Mouse (Mus musculus) limb, embryonic 13.5 days (tissue): ENCODE measurements around the gene Tnfaip8l1. TPM values are rescaled to one million over a fixed set of nuclear protein-coding genes. Genes with fewer than 3 reads are reported as not detected.

ENCODE experiments used
- ATAC-seq: fragments of 200-750 bp; cut with Nextera tagmentation; 2 replicates; pipeline ENCODE4 v1.8.0; 2017; ENCODE audit warnings: low read depth, moderate number of reproducible peaks, moderate TSS enrichment; ENCODE audit not compliant: low FRiP score
- H3K27ac ChIP-seq: fragments of 300-500 bp; sonication (generic); 2 replicates; pipeline ENCODE4 v1.5.1; 2015; ENCODE audit warnings: inconsistent platforms, mild to moderate bottlenecking, moderate library complexity
- H3K27me3 ChIP-seq: fragments of 300-500 bp; sonication (generic); 2 replicates; pipeline ENCODE4 v1.6.1; 2015; ENCODE audit warnings: mild to moderate bottlenecking, inconsistent platforms
- H3K36me3 ChIP-seq: fragments of 300-500 bp; sonication (generic); 2 replicates; pipeline ENCODE4 v1.6.1; 2015; ENCODE audit warnings: inconsistent platforms, mild to moderate bottlenecking, moderate library complexity
- H3K4me1 ChIP-seq: fragments of 300-500 bp; sonication (generic); 2 replicates; pipeline ENCODE4 v1.6.1; 2015; ENCODE audit warnings: inconsistent platforms
- H3K4me2 ChIP-seq: fragments of 300-500 bp; sonication (generic); replicated peaks from 2 replicates; pipeline ENCODE4 v1.6.1; 2015; ENCODE audit warnings: inconsistent platforms, mild to moderate bottlenecking, moderate library complexity
- H3K4me3 ChIP-seq: fragments of 300-500 bp; sonication (generic); 2 replicates; pipeline ENCODE4 v1.5.1; 2015; ENCODE audit warnings: moderate library complexity, mild to moderate bottlenecking, inconsistent platforms
- H3K9ac ChIP-seq: fragments of 300-500 bp; sonication (generic); 2 replicates; pipeline ENCODE4 v1.6.1; 2015; ENCODE audit warnings: mild to moderate bottlenecking, inconsistent platforms
- H3K9me3 ChIP-seq: fragments of 300-500 bp; sonication (generic); 2 replicates; pipeline ENCODE4 v1.6.1; 2016; ENCODE audit warnings: inconsistent platforms
- WGBS: fragments of 180-500 bp; shearing (Covaris S2); methylation state at CpG from one replicate; pipeline ENCODE4 v1.1.7; 2015; 5-methylcytosine and 5-hydroxymethylcytosine counted together
- polyA plus RNA-seq: library from polyadenylated mRNA; unstranded; fragments of >200 nt; fragmentation: Nextera tagmentation; extraction: Ambion mirVana; gene quantifications from 2 replicates; pipeline ENCODE4 v1.2.1, GENCODE M21; 2015

The Tnfaip8l1 gene
- polyA plus RNA-seq, 1 experiment from 2014 or later: 11.3 TPM

DNA sequence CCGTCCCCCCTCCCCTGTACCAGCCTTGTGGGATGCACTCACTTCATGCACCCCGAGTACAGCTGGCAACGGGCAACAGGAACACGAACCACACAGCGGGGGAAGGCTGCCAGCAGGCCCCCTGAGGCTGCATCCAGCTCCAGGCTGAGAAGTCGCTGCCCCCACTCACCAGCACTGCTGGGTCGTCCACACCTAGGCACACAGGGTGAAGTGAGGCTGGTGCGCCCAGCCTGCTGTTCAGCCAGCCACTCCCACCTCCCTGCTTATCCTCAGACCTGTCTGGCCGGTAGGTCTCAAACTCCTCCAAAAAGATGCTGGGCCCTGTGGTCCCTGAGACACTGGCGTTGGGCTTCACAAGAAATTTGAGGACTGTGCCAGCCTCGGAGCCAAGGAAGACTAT, 36.1 kb upstream of the Tnfaip8l1 start:
- ATAC-seq: no peak
- peaks cover 56% of the 10 kb centered on the region for H3K27me3 ChIP-seq
- no peak overlapping the region for H3K27ac ChIP-seq
- no peak overlapping the region for H3K4me2 ChIP-seq
- 65% methylated on average over 11 of the region's 11 CpGs for WGBS
- H3K36me3 ChIP-seq: peaks cover 8% of the 10 kb centered on the region
- H3K9me3 ChIP-seq: peaks cover 17% of the 10 kb centered on the region
- H3K9ac ChIP-seq: no peak overlapping the region
- peaks cover 12% of the 10 kb centered on the region; the same call in 1 of the 2 replicates for H3K4me1 ChIP-seq
- H3K4me3 ChIP-seq: no peak overlapping the region

DNA sequence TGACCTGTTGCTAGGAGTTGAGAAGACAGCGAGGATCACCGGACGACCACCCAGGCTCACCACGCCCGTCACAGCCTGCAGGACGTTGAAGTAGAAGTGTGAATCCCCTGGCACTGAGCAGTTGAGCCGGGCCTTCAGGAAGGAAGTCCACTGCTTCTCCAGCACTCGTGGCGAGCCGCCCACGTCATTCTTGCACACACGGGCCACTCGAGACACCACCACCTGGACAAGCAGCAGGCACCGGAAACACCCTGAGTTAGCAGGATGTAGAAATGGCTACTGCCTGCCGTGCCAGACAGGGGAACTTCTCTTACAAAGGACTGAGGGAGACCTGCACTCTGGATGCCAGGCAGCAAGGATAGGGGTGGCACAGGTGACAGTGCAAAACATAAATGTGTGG, 34.0 kb upstream of the Tnfaip8l1 start:
- 80% methylated on average over 15 of the region's 15 CpGs for WGBS
- Histone ChIP-seq H3K4me3 (no peak overlapping the region), H3K4me1 (peaks cover 13% of the 10 kb centered on the region; the same call in 1 of the 2 replicates)

GRCm38 (mm10) chr17:56131136-56131535, 31.1 kb upstream of the Tnfaip8l1 start:
- WGBS: 94% methylated on average over 10 of the region's 10 CpGs
- Histone ChIP-seq H3K9ac (no peak overlapping the region), H3K36me3 (no peaks in the 10 kb centered on the region; the same call in none of the 2 replicates), H3K27me3 (peaks cover 18% of the 10 kb centered on the region), H3K4me1 (peaks cover 18% of the 10 kb centered on the region), H3K9me3 (no peaks in the 10 kb centered on the region), H3K4me2 (no peak overlapping the region), H3K27ac (no peak overlapping the region), H3K4me3 (no peak overlapping the region)
- ATAC-seq: no peak

More for the DNA sequence above, 34.0 kb upstream of the Tnfaip8l1 start:
- no peak overlapping the region for H3K9ac ChIP-seq
- ATAC-seq: no peak
- peaks cover 35% of the 10 kb centered on the region for H3K27me3 ChIP-seq
- H3K27ac ChIP-seq: no peak overlapping the region
- peaks cover 1% of the 10 kb centered on the region for H3K9me3 ChIP-seq
- H3K4me2 ChIP-seq: no peak overlapping the region
- no peaks in the 10 kb centered on the region; the same call in none of the 2 replicates for H3K36me3 ChIP-seq

DNA sequence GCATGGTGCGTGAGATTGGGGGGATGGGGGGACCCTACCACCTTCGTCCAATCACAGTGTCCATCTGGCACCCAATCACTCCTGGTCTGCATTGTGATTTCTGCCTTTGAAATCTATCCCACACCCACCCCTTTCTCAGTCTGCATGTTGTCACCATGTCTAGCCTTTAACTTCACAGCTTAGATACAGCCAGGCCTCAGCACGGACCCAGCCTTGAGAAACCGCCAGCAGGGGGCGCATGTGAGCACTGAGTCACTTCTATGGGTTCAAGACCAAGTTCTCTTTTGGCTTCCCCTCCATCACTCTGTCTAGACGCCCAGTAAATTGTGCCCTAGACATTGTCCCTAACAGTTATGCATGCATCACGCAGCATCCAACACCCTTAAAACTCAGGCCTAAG, 30.5 kb upstream of the Tnfaip8l1 start:
- H3K4me1 ChIP-seq: peaks cover 18% of the 10 kb centered on the region
- no peak for ATAC-seq
- peaks cover 14% of the 10 kb centered on the region for H3K27me3 ChIP-seq
- no peak overlapping the region for H3K27ac ChIP-seq
- WGBS: 43% methylated on average over 7 of the region's 7 CpGs
- H3K36me3 ChIP-seq: no peaks in the 10 kb centered on the region; the same call in none of the 2 replicates
- no peak overlapping the region for H3K4me3 ChIP-seq
- no peak overlapping the region for H3K9ac ChIP-seq
- no peak overlapping the region for H3K4me2 ChIP-seq
- no peaks in the 10 kb centered on the region for H3K9me3 ChIP-seq

GRCm38 (mm10) chr17:56132661-56133060, 29.6 kb upstream of the Tnfaip8l1 start:
- no peaks in the 10 kb centered on the region; the same call in none of the 2 replicates for H3K36me3 ChIP-seq
- no peaks in the 10 kb centered on the region for H3K9me3 ChIP-seq
- no peak overlapping the region for H3K4me2 ChIP-seq
- H3K4me3 ChIP-seq: no peak overlapping the region
- H3K27ac ChIP-seq: no peak overlapping the region
- peaks cover 22% of the 10 kb centered on the region for H3K27me3 ChIP-seq
- H3K9ac ChIP-seq: no peak overlapping the region
- H3K4me1 ChIP-seq: peaks cover 18% of the 10 kb centered on the region
- no peak for ATAC-seq
- WGBS: 7% methylated on average over 14 of the region's 14 CpGs

GRCm38 (mm10) chr17:56133457-56134363, 28.6 kb upstream of the Tnfaip8l1 start:
- H3K27me3 ChIP-seq: peaks cover 32% of the 10 kb centered on the region
- no peak overlapping the region for H3K27ac ChIP-seq
- peak overlapping the region; percentile 48; the same call in 1 of the 2 replicates for H3K9ac ChIP-seq
- ATAC-seq: peak; percentile 41; the same call in 1 of the 2 replicates
- H3K36me3 ChIP-seq: no peaks in the 10 kb centered on the region; the same call in none of the 2 replicates
- H3K4me3 ChIP-seq: peak overlapping the region; percentile 34
- no peaks in the 10 kb centered on the region for H3K9me3 ChIP-seq
- H3K4me1 ChIP-seq: peaks cover 25% of the 10 kb centered on the region
- peak overlapping the region; percentile 67 for H3K4me2 ChIP-seq
- 22% methylated on average over 19 of the region's 21 CpGs for WGBS

GRCm38 (mm10) chr17:56134463-56134971, 27.8 kb upstream of the Tnfaip8l1 start:
- no peak overlapping the region for H3K27ac ChIP-seq
- ATAC-seq: no peak
- peak overlapping the region; percentile 48; the same call in 1 of the 2 replicates for H3K9ac ChIP-seq
- peak overlapping the region; percentile 34 for H3K4me3 ChIP-seq
- no peaks in the 10 kb centered on the region; the same call in none of the 2 replicates for H3K36me3 ChIP-seq
- peaks cover 29% of the 10 kb centered on the region for H3K4me1 ChIP-seq
- H3K4me2 ChIP-seq: peak overlapping the region; percentile 67
- H3K27me3 ChIP-seq: peaks cover 40% of the 10 kb centered on the region
- no peaks in the 10 kb centered on the region for H3K9me3 ChIP-seq
- WGBS: 2% methylated on average over 27 of the region's 27 CpGs

GRCm38 (mm10) chr17:56136558-56136957, 25.7 kb upstream of the Tnfaip8l1 start:
- Histone ChIP-seq H3K36me3 (no peaks in the 10 kb centered on the region), H3K9ac (no peak overlapping the region)
- 90% methylated on average over 7 of the region's 7 CpGs for WGBS

GRCm38 (mm10) chr17:56137839-56138613, 24.3 kb upstream of the Tnfaip8l1 start:
- peaks cover 76% of the 10 kb centered on the region for H3K27me3 ChIP-seq
- peaks cover 47% of the 10 kb centered on the region for H3K4me1 ChIP-seq
- H3K9me3 ChIP-seq: no peaks in the 10 kb centered on the region
- no peak for ATAC-seq
- H3K27ac ChIP-seq: no peak overlapping the region
- peak overlapping the region; percentile 75; the same call in 1 of the 2 replicates for H3K4me3 ChIP-seq
- 15% methylated on average over 25 of the region's 25 CpGs for WGBS
- no peaks in the 10 kb centered on the region for H3K36me3 ChIP-seq
- 0 out of 2 replicates have a peak overlapping the region, but pooled peaks have one; percentile 43 for H3K9ac ChIP-seq
- H3K4me2 ChIP-seq: peak overlapping the region; percentile 98

More at GRCm38 (mm10) chr17:56136558-56136957, 25.7 kb upstream of the Tnfaip8l1 start:
- no peak overlapping the region for H3K4me2 ChIP-seq
- H3K27me3 ChIP-seq: peaks cover 61% of the 10 kb centered on the region
- no peak overlapping the region for H3K27ac ChIP-seq
- H3K4me3 ChIP-seq: no peak overlapping the region
- H3K9me3 ChIP-seq: no peaks in the 10 kb centered on the region
- peaks cover 37% of the 10 kb centered on the region for H3K4me1 ChIP-seq
- ATAC-seq: no peak

DNA sequence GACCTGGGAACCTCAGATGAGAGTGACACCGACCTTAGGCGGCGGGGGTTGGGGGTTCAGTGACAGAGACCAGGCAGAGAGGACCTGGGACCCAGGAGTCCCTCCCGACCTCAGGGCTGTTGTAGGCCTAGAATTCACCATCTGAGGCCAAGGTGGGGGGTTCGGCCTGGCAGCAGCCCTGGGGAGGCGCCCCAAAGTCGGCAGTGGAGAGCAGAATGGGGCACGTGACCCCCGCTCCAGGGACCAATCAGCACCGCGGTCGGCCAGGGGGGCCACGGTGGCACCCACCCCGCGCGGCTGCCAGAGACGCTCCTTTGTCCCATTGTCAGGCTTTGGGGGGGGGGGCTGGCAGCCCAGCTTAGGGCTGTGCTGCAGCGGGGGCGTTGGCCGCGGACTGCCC, 22.9 kb upstream of the Tnfaip8l1 start:
- Histone ChIP-seq H3K27ac (no peak overlapping the region), H3K4me2 (peak overlapping the region; percentile 98), H3K4me3 (peak overlapping the region; percentile 75), H3K27me3 (peaks cover 89% of the 10 kb centered on the region), H3K9ac (peak overlapping the region; percentile 72), H3K4me1 (peaks cover 34% of the 10 kb centered on the region), H3K9me3 (no peaks in the 10 kb centered on the region), H3K36me3 (no peaks in the 10 kb centered on the region)
- WGBS: 4% methylated on average over 20 of the region's 21 CpGs
- ATAC-seq: no peak

DNA sequence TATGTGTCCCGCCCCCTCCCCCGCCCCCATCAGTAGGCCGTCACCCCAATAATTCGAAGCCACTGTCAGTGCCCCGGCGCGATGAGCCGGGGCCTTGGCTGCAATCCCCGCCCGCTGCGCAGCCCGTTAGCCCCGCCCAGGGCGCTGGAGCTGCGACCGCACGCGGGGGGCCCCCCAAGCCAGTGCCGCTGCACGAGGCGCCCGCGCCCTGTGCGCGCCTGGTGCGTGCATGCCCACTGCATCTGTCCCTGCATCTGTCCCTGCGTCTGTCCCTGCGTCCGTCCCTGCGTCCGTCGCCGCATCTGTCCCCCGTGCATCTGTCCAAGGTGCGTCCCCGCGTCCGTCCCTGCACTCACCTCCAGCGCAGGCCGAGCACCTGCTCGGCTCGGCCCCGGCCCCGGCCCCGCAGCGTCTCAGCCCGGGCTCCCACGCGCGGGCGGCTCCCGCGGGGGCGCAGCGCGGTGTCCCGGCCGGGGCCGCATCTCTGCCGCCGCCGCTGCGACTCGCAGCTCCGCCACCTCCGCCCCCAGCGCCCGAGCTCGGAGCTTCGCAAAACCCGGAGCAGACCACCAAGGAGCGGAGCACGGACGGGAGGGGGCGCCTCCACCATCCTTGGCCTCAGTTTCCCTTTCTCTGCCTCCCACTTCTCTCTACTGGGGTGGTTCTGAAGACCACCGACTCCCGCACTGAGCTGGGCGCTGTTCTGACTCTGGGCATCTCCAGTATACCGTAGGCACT, 22.2 kb upstream of the Tnfaip8l1 start, which contains the start of gene Sema6b:
TSS of gene Sema6b (minus strand) at position 486 of the 738 bp plus-strand sequence.
- ATAC-seq: peak; percentile 3; the same call in 1 of the 2 replicates
- H3K9ac ChIP-seq: peak within 1 kb of the TSS; percentile 72
- H3K36me3 ChIP-seq: no peaks in the 10 kb centered on the region
- peak within 1 kb of the TSS; percentile 75 for H3K4me3 ChIP-seq
- H3K4me1 ChIP-seq: peaks cover 29% of the 10 kb centered on the region
- no peaks in the 10 kb centered on the region for H3K9me3 ChIP-seq
- H3K4me2 ChIP-seq: peak within 1 kb of the TSS; percentile 98
- peaks cover 93% of the 10 kb centered on the region for H3K27me3 ChIP-seq
- WGBS: 1% methylated on average over 79 of the region's 79 CpGs
- no peak within 1 kb of the TSS for H3K27ac ChIP-seq
